Mouse (Mus musculus): ENCODE measurements around the gene Wdr93.

Gene Wdr93

DNA sequence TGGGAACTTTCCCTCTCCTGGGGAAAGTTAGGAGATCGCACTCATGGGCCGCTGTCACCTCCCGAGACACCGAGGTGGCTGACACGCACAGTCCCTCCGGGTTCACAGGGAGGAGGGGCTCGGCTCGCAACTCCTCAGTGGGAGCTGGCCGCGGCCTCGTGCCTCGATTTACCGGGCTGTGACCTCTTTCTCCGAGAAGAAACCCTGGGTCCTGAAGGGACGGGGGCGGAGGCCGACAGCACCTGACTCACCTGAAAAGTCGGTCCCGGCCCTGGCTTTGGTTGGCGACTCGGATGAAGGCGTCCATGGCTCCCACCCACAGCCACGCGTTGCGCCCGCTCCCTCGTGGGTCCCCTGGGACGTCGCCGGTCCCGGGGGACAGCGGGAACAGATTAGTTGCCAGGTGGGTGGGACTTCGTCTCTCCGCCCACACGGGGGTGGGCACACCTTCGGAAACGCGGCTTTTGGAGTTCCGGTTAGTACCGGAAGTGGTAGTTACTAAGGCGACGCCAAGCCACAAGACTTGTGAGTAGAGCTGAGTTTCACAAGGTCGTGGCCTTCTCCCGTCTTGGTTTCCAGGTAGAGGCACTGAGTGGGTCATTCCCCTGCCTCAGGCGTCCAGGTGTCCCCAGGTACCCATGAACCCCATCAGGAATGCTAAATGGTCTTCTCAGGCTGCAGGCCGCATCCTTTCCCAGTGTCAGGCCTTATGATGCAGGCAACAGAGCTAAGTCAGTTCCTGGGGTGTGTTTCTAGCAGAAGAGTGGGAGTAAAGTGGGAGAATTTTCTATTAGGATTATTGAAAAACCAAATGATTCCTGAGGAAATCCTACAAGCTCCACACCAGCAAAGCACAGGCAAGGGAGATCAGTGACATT is at the start of gene Wdr93, which contains the start of gene Pex11a:
TSS of gene Wdr93 (plus strand) at position 505 of the 878 bp plus-strand sequence.
TSS of gene Pex11a (minus strand) at position 473 of the 878 bp plus-strand sequence.
- peak; percentile 92 for DNase-seq

- no peak for DNase-seq
Measured at GRCm38 (mm10) chr7:79696495-79696894, 46.5 kb upstream of the Wdr93 start.

DNA sequence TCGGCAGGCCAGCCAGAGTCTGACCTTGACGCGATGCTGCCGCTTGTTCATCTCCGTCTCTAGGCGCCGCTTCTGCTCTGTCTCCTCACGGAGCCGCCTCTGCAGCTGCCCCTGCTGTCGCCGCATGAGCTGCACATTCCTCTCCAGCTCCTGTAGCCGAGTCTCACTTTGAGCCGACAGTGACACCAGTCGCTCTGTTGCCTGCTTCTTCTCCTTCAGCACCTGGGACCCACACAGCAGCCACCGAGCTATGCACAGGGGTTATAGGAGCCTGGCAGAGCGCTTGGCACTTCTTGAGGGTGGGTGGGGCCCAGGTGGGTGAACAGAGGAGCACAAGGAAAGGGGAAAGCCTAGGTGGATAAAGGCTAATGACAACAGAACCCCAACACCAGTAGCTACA is 40.2 kb upstream of the Wdr93 start:
- no peak for DNase-seq

- DNase-seq, result no peak
Measured at GRCm38 (mm10) chr7:79705210-79705609, 37.8 kb upstream of the Wdr93 start.

DNA sequence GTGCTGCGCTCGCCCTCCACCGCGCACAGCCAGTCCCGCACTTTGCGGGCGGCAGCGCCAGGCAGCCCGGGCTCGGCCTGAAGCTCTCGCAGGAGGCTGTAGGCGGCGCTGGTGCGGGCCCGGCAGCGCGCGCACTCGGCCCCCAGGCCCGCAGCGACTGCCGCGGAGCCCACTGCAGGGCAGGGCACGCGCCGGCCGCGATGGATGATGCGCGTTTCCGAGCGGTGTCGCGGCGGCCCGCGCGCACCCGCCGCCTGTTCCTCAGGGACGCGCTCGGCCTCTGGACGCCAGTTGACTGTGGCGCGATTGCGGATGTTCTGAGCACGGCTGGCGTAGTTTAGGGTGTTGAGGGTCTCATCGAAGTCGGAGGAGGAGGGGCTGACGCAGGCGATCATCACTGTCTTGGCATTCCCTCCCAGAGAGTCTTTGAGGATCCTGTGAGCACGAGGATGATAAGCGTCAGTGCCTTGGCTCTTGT is 32.8 kb upstream of the Wdr93 start:
- peak; percentile 91 for DNase-seq

GRCm38 (mm10) chr7:79710831-79711230 is 32.1 kb upstream of the Wdr93 start:
- DNase-seq, result no peak

- DNase-seq, result peak; percentile 95
Measured at GRCm38 (mm10) chr7:79715187-79715981, 27.6 kb upstream of the Wdr93 start, which contains the start of gene Kif7. TSS of gene Kif7 (minus strand) at chr7:79715720.

- peak; percentile 80 for DNase-seq
Measured at GRCm38 (mm10) chr7:79721386-79721977, 21.5 kb upstream of the Wdr93 start.

DNA sequence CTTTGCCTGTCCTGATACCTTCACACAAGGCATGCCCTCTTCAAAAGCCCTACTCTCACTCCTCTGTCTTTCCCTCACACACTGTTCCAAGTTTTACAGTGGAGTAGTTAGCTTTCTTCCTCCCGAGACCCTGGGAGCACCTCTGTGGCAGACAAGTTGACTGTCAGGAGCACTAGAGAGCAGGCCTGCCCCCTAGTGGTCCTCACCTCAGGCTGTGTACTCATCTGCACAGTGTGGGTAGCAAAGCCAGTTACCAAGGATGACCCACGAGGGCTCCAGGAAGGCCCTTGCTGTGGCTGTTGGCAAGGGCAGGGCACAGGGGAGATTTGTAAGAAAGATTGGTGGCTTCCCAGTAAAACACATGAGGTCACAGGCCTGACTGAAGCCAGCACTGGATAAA is 15.9 kb upstream of the Wdr93 start:
- DNase-seq, result peak; percentile 78

- peak; percentile 75 for DNase-seq
Measured at GRCm38 (mm10) chr7:79728219-79728618, 14.7 kb upstream of the Wdr93 start.

DNA sequence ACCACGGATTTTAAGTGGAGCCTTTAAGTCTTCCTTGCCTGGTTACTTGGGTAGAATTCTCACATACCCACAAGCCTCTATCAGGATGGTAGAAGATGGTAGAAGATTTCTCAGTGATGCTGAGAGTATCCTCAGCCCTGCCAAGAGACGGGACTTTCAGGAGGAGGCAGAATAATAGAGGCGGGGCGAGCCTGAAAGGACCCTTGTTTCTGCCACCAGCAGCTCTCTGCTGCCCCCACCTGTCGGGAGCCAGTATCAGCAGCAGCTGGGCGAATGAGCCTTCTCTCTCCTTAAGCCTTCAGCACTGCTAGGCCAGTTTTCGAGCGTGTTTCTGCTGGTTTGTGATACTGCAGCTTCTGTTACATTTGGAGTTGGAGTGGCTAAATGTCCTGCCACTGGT is 13.8 kb upstream of the Wdr93 start:
- peak; percentile 84 for DNase-seq

GRCm38 (mm10) chr7:79729743-79730370 is 13.1 kb upstream of the Wdr93 start:
- DNase-seq, result peak; percentile 20

DNA sequence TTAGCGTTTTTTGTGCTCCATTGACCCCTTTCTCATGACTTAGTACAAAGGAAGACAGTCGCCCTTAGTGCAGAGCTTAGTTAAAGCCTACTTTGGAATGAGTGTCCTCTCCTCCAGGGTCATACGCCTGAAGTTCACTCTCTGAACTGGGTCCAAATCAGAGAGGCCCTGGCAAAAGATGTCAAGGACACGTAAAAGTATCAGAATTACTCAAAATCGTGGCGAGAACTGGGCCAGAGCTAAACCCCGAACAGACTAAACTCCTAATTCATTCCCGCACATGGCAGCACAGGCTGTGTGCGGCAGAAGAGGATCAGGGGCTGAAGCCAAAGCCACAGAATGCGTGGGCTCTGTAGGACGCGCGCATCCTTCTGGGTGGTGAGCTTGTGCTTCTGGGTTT is 11.5 kb upstream of the Wdr93 start:
- DNase-seq, result no peak

GRCm38 (mm10) chr7:79732622-79733021 is 10.3 kb upstream of the Wdr93 start, which contains the start of gene Plin1:
TSS of gene Plin1 (minus strand) at chr7:79732903.
- DNase-seq, result no peak

DNA sequence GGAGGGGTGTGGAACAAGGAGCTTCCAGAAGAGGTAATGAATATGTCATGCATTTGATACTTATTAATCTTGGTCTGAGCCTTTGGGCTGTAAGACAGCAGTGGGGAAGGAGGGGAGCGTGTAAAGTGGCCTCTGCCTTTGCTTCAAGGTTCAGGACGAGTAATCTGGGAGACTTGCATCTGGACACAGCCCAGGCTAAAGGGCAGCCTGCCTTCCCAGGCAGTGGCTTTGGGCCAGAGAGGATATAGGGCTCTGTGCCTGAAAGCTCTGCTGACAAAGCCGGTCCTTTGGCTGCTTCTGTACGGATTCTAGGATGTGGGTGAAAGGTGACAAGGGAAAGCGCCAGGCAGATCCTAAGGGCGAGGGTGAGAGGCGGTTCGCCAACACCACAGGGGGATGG is 8.4 kb upstream of the Wdr93 start:
- no peak for DNase-seq

- DNase-seq, result no peak
Measured at GRCm38 (mm10) chr7:79736511-79736910, 6.5 kb upstream of the Wdr93 start.

DNA sequence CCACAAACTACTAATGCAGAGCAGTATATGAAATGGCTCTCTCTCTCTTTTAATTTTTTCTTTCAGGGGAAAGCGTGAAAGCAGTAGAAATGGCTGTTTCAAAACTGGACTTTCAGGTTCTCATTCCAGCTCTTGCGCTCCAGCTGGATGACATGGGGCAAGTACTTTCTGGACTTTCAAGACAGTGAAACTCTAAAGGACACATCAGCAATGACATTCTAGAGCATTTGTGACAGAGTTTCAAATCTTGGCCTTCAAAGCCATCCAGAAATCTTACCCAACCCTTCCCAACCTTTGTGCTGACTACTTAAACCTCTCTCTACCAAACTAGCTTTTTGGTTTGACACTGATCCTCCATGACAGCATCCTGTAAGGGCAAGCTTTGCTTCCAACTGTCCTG is 4.0 kb upstream of the Wdr93 start:
- DNase-seq, result no peak

GRCm38 (mm10) chr7:79740279-79740678 is 2.7 kb upstream of the Wdr93 start:
- no peak for DNase-seq

DNA sequence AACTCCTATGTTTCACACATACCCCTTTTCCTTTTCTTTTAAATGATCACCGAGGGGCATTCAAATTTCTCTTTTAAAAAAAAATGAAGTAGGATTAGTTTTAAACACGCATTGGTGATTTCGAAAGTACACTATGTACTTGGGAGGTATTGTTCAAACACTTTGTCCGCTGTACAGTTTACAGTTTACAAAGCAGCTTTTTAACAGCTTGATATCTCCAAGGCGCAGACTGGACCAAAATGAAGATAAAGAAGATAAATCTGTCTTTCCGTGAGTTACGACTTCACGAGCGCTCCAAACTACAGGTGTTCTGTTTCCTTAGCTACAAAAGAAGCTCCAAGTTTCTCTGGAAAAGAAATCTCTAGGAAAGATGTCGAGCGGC is 695 bp upstream of the Wdr93 start:
- no peak for DNase-seq

DNA sequence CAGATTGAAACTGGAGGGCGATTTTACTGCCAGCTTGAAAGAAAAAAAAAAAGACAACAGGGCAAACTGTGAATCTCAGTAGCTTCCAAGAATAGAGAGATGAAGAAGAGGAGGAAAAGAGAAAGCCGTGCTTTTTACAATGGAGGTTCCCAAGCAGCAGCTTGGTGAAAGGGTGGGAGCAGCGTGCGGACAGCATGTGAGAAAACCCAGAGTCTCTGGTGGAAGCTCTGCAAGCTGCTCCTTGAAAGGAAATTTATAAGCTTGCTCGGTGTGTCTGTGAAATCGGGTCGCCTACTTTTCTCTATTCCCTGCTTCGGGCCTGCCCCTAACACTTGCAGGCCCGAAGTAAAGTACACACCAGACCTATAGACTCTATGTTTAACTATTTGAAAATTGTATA is 1.1 kb downstream of the Wdr93 start:
- DNase-seq, result no peak

DNA sequence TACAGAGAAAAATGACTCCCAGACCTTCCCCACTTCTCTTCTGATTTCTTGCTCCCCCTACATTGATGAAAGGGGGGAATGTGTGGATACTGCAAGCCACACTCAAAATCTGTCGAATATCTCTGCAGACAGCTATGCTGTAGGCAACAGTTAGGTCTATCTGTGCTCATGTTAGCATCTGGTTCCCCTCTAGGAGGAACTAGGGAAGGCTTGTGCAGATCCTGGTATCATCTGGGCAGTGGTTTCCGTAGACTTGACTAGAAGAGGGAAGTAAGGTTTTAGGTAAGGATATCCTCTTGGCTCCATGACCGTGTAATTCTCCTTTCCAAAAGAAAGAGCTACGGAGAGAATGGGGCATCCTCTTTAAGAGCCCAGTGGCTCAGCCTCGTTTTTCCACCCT is 1.6 kb downstream of the Wdr93 start:
- DNase-seq, result no peak

GRCm38 (mm10) chr7:79747659-79748058 is 4.7 kb downstream of the Wdr93 start:
- DNase-seq, result no peak

DNA sequence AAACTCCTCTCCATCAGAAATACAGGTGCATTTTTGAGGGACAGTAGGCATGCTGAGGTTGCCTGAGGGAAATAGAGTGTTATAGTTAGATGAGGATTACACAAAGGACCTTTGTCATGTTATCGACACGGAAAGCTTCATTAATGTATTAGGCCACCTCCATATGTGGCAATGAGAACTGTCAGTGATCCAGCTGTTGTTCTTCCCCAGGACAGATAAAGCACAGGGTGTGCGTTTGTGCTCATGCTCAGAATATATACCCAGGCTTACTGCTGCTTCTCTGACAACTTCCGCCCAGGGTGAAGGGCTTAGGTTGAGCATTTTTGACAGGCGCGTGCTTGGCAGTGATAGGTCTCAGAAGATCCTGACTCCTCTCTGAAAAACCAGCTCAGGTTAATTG is 6.5 kb downstream of the Wdr93 start:
- no peak for DNase-seq
